Mouse (Mus musculus) heart, adult 2 months (tissue): ENCODE measurements around the gene Fchsd2.

Experiments used
- CTCF ChIP-seq: fragments of 200-600 bp; IDR thresholded peaks from 2 replicates; pipeline ENCODE4 v1.8.1; 2022; ENCODE audit warnings: antibody characterized with exemption, mild to moderate bottlenecking, moderate library complexity
- POLR2A ChIP-seq: fragments of 200-500 bp; IDR thresholded peaks from 2 replicates; pipeline ENCODE4 v1.6.1; 2011; ENCODE audit warnings: mild to moderate bottlenecking, low read depth, low read length, control low read depth; ENCODE audit not compliant: insufficient read depth

DNA sequence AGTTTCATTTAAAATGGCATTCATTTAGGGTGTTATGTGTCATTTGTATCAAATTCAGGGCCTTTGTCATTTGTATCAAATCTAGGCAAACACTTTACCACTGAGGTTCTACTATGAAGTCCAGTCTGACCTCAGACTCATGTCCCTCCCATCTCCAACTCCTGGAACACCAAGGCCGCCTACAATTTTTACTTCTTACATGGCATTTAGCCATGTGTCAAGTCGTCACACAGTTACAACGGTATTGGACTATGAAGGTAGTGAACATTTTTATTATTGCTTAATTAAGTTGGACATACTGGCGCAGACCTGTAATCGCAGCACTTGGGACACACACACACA is 217.3 kb downstream of the Fchsd2 start:
- TF ChIP-seq CTCF (no peak), POLR2A (no peak)
